Mouse (Mus musculus) kidney, adult 18-20 months (tissue): Measurements from ENCODE around the gene Gm3696.
"Not testable (repeated sequence)": the region's sequence is repeated elsewhere in the genome, so short reads cannot be mapped to it uniquely, and the experiment has no call there.

Experiments used
- DNase-seq: peaks from one replicate; pipeline ENCODE4 v3.0.0; 2021

Gm3696 gene

DNA sequence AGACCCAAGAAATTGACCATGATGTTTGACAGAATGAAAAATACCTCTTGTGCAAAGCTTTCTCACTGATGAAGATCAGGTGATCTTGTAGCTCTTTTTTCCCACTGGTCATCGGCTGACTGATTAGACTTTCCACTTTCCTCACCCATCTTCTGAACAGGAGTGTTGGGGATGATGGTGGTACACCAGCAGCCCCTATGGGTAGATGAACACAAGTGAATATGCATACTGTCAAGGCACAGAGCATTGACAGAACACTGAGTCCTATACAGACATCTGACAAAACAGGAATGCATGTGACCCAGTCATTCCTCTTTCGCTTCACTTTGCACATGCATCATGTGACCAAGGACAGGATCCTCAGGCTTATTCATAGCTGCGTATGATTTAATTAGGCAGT is at the start of gene Gm3696:
TSS of gene Gm3696 (minus strand) at position 101 of the 400 bp plus-strand sequence.
- not testable (repeated sequence) for DNase-seq

DNA sequence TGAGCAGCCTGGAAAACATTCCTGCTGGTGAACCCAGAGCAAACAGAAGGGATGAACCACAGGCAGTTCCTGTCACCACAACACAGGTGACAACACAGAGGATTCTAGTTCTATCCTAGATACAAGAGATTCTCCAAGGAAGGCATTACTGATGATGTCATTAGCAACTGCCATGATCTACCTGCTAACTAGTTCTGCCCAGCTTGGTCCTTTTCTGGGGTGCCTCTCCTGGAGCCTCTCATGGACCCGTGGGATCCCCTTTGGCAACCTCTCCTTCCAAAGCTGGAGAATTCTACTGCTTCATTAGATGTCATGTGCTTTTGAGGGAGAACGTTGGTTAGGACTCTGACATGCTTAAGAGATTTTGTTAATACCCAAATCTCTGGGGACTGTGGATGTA is 24.9 kb upstream of the Gm3696 start, which contains the start of gene Gm6676:
TSS of gene Gm6676 (minus strand) at position 101 of the 400 bp plus-strand sequence.
- not testable (repeated sequence) for DNase-seq

DNA sequence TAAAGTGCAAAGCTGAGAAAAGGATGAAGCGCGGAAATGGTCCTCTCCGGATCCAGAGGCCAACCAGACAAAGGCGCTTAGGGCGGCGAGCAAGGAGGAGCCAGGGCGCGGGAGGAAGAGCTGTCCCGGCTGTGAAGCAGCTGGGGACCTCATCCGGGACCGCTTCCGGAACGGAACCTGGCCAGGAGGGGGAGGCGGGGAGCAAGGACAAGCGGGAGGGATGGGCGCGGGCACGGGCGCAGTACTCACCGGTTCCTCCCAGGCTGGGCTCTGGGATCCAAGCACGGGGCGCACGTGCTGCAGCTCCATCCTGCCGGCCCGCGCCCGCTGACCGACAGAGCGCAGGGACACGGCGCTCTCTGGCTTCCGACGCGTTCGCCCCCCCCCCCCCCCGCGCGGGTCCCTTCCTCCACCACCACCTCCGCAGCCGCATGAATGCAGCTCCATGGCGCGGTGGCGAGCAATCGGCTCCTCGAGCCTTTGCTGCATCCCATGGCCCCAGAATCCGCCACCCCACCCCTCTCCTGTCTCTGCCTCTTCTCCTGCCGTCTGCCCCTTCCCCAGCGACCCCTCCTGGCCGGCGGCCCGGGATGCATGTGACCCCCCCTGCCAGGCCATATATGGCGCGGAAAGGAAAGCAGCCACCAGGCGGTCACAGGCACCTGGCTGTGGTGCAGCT is 4.8 kb upstream of the Gm3696 start:
- DNase-seq: not testable (repeated sequence)

DNA sequence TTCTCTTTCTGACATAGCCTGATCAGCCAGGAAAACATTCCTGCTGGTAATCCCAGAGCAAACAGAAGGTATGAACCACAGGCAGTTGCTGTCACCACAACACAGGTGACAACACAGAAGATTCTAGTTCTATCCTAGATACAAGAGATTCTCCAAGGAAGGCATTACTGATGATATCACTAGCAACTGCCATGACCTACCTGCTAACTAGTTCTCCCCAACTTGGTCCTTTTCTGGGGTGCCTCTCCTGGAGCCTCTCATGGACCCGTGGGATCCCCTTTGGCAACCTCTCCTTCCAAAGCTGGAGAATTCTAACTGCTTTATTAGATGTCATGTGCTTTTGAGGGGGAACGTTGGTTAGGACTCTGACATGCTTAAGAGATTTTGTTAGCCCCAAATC is 55.6 kb downstream of the Gm3696 start, which contains the start of gene Gm3685:
TSS of gene Gm3685 (minus strand) at position 101 of the 400 bp plus-strand sequence.
- DNase-seq: not testable (repeated sequence)
